Mouse (Mus musculus): ENCODE measurements at regions not wholly inside any gene's neighbourhood (a gene's known extent, or its start where the extent isn't known, plus 50 kb on each side); places are given as distances from the start of the nearest gene placed in this dataset.

- H3K27me3 ChIP-seq (ENCODE audit: control insufficient read depth in 1 of 2, insufficient read depth in 2 of 2, low read length in 2 of 2) = no peaks in the 10 kb centered on the region
- no peak overlapping the region for H3K27ac ChIP-seq (ENCODE audit: control insufficient read depth, low read depth, low read length)
- H3K9ac ChIP-seq (ENCODE audit: control insufficient read depth, low read depth, low read length, poor library complexity, severe bottlenecking) = no peak overlapping the region
- no peak for TF ChIP-seq E2F4 (IDR thresholded peaks at IDR 0.05; ENCODE audit: borderline replicate concordance, low read depth, low read length)
- TF ChIP-seq MEF2A (IDR thresholded peaks at IDR 0.05; ENCODE audit: extremely low read depth, insufficient replicate concordance, low read depth, low read length, poor library complexity, severe bottlenecking) = no peak
- no peak for TF ChIP-seq NELFE (IDR thresholded peaks at IDR 0.05; ENCODE audit: low read depth, low read length)
- no peak for TF ChIP-seq BHLHE40 (IDR thresholded peaks at IDR 0.05; ENCODE audit: borderline replicate concordance, low read depth, low read length)
- no peak for TF ChIP-seq UBTF (IDR thresholded peaks at IDR 0.05; ENCODE audit: borderline replicate concordance, insufficient read depth, low read depth, low read length)
- no peak for TF ChIP-seq MYB (IDR thresholded peaks at IDR 0.05; ENCODE audit: low read depth, low read length)
- no peak for TF ChIP-seq USF2 (IDR thresholded peaks at IDR 0.05; ENCODE audit: borderline replicate concordance in 1 of 2, insufficient read depth in 1 of 2, low read depth in 1 of 2, low read length in 2 of 2)
- no peak for TF ChIP-seq JUND (IDR thresholded peaks at IDR 0.05; ENCODE audit: low read depth, low read length)
- TF ChIP-seq NRF1 (IDR thresholded peaks at IDR 0.05; ENCODE audit: insufficient read depth, low read depth, low read length, poor library complexity, severe bottlenecking) = no peak
- no peak for TF ChIP-seq ZKSCAN1 (IDR thresholded peaks at IDR 0.05; ENCODE audit: low read depth, low read length)
- TF ChIP-seq ELF1 (IDR thresholded peaks at IDR 0.05; ENCODE audit: low read depth, low read length) = no peak
- no peak for TF ChIP-seq CHD1 (IDR thresholded peaks at IDR 0.05; ENCODE audit: low read depth, low read length)
- TF ChIP-seq MAX (IDR thresholded peaks at IDR 0.05; ENCODE audit: low read length) = no peak
- no peak for TF ChIP-seq MYC (IDR thresholded peaks at IDR 0.05; ENCODE audit: low read depth, low read length)
- TF ChIP-seq KAT2A (conservative IDR thresholded peaks at IDR 0.05; ENCODE audit: low read depth, low read length) = no peak
- TF ChIP-seq GATA1 (IDR thresholded peaks at IDR 0.05; ENCODE audit: low read depth, low read length) = no peak
- no peak overlapping the region for H3K4me3 ChIP-seq (ENCODE audit: control insufficient read depth in 1 of 2, insufficient read depth in 1 of 2, low read depth in 2 of 2, low read length in 2 of 2)
- no peaks in the 10 kb centered on the region for H3K36me3 ChIP-seq (ENCODE audit: control insufficient read depth in 1 of 2, insufficient read depth in 2 of 2, low read length in 2 of 2)
- no peak for DNase-seq (ENCODE audit: low read depth, low spot score)
- H3K9me3 ChIP-seq (replicated peaks; ENCODE audit: insufficient read depth, low read length) = no peaks in the 10 kb centered on the region
- no peaks in the 10 kb centered on the region for H3K4me1 ChIP-seq (ENCODE audit: control insufficient read depth in 1 of 2, insufficient read depth in 2 of 2, low read length in 2 of 2)
- H3K79me2 ChIP-seq (ENCODE audit: control insufficient read depth, insufficient read depth, low read length, poor library complexity) = no peaks in the 10 kb centered on the region
Measured at GRCm38 (mm10) chr8:99532686-99533415, 116.6 kb upstream of the Cdh8 start.

GRCm38 (mm10) chr8:99502055-99502454 is 85.8 kb upstream of the Cdh8 start:
- Histone ChIP-seq H3K4me3 (ENCODE audit: control insufficient read depth in 1 of 2, insufficient read depth in 1 of 2, low read depth in 2 of 2, low read length in 2 of 2) (peak overlapping the region; percentile 27 to 47; a peak in 3 of 4 replicates), H3K27me3 (ENCODE audit: control insufficient read depth in 1 of 2, insufficient read depth in 2 of 2, low read length in 2 of 2) (no peaks in the 10 kb centered on the region), H3K9ac (ENCODE audit: control insufficient read depth, low read depth, low read length, poor library complexity, severe bottlenecking) (peak overlapping the region; percentile 18; the same call in 1 of the 2 replicates), H3K9me3 (replicated peaks; ENCODE audit: insufficient read depth, low read length) (no peaks in the 10 kb centered on the region), H3K27ac (ENCODE audit: control insufficient read depth, low read depth, low read length) (no peak overlapping the region), H3K36me3 (ENCODE audit: control insufficient read depth in 1 of 2, insufficient read depth in 2 of 2, low read length in 2 of 2) (peaks cover 0 to 13% of the 10 kb centered on the region in 2 experiments; a peak in 2 of 4 replicates), H3K79me2 (ENCODE audit: control insufficient read depth, insufficient read depth, low read length, poor library complexity) (no peaks in the 10 kb centered on the region), H3K4me1 (ENCODE audit: control insufficient read depth in 1 of 2, insufficient read depth in 2 of 2, low read length in 2 of 2) (peaks cover 2 to 5% of the 10 kb centered on the region in 2 experiments; a peak in 2 of 4 replicates)
- TF ChIP-seq POLR2A (IDR thresholded peaks at IDR 0.05; ENCODE audit: control insufficient read depth in 1 of 2, insufficient read depth in 1 of 2, low read depth in 1 of 2, low read length in 2 of 2, poor library complexity in 1 of 2) = no peak
- peak; percentile 71 for TF ChIP-seq GATA1 (IDR thresholded peaks at IDR 0.05; ENCODE audit: low read depth, low read length)
- TF ChIP-seq CTCF (IDR thresholded peaks at IDR 0.05 in 2 of 3, conservative IDR thresholded peaks at IDR 0.05 in 1 of 3; ENCODE audit: control insufficient read depth in 1 of 3, insufficient read depth in 1 of 3, low read depth in 2 of 3, low read length in 3 of 3, poor library complexity in 1 of 3, severe bottlenecking in 1 of 3) = no peak
- TF ChIP-seq ETS1 (IDR thresholded peaks at IDR 0.05; ENCODE audit: low read depth, low read length) = peak; percentile 94
- TF ChIP-seq EP300 (IDR thresholded peaks at IDR 0.05; ENCODE audit: low read depth in 1 of 2, low read length in 2 of 2) = peak; percentile 60 to 66; a peak in 3 of 4 replicates
- TF ChIP-seq TCF12 (IDR thresholded peaks at IDR 0.05; ENCODE audit: low read depth, low read length) = peak; percentile 61; the same call in 1 of the 2 replicates
- TF ChIP-seq SIN3A (IDR thresholded peaks at IDR 0.05; ENCODE audit: low read length) = 0 out of 2 replicates have a peak, but pooled peaks have one; percentile 15
- DNase-seq (ENCODE audit: low read depth, low spot score) = peak; percentile 47

Data from MEL (cell line).